Mouse (Mus musculus) CH12.LX (cell line): Measurements from ENCODE around the gene Btbd9.
"Not testable (repeated sequence)": the region's sequence is repeated elsewhere in the genome, so short reads cannot be mapped to it uniquely, and the experiment has no call there.

ENCODE experiments used
- CHD1 ChIP-seq: IDR thresholded peaks from 2 replicates; pipeline ENCODE4 v1.6.1; 2012; ENCODE audit warnings: low read depth, low read length, improper control_type of control experiment, inconsistent platforms
- CTCF ChIP-seq, 2 experiments: IDR thresholded peaks in 1 of 2; conservative IDR thresholded peaks in 1 of 2; 2 replicates each; pipeline ENCODE4 v1.5.1; 2011 to 2012; ENCODE audit warnings: low read depth in 2 of 2, low read length in 2 of 2, improper control_type of control experiment in 1 of 2, inconsistent platforms in 1 of 2, mild to moderate bottlenecking in 1 of 2, moderate library complexity in 1 of 2
- EP300 ChIP-seq: IDR thresholded peaks from 2 replicates; pipeline ENCODE4 v1.6.1; 2011; ENCODE audit warnings: low read length, improper control_type of control experiment
- ETS1 ChIP-seq: conservative IDR thresholded peaks from 2 replicates; pipeline ENCODE4 v1.6.1; 2012; ENCODE audit warnings: low read depth, mild to moderate bottlenecking, inconsistent platforms, low read length, improper control_type of control experiment, moderate library complexity
- MXI1 ChIP-seq: IDR thresholded peaks from 2 replicates; pipeline ENCODE4 v1.6.1; 2011; ENCODE audit warnings: mild to moderate bottlenecking, low read depth, low read length, improper control_type of control experiment
- POLR2A ChIP-seq: IDR thresholded peaks from 2 replicates; pipeline ENCODE4 v1.6.1; 2011; ENCODE audit warnings: low read depth, mild to moderate bottlenecking, improper control_type of control experiment, low read length
- TBP ChIP-seq: conservative IDR thresholded peaks from 2 replicates; pipeline ENCODE4 v1.6.1; 2011; ENCODE audit warnings: low read depth, low read length, improper control_type of control experiment

DNA sequence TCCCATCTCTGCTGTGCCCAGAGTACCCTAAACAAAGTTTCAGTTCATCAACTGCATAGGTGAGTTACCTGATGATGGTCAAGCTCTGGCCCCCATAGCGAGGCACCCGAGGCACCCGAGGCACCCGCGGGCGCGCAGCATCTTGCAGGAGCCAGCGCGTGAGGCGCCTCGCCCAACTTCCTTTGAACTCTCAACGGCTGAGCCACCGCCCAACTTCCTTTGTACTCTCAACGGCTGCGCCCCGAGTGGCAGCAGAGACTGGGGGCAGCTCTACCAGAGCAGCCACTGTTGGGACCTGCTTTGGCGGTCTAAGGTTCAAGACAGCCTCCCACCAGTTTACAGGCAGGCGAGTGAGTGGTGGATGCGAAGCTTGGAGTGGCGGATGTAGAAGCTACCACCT lies 47.8 kb upstream of the Btbd9 start, which contains the start of gene Dnah8:
- not testable (repeated sequence) for TF ChIP-seq MXI1; CHD1; CTCF (conservative IDR thresholded peaks at IDR 0.05 in 1 of 2, IDR thresholded peaks at IDR 0.05 in 1 of 2; ENCODE audit: low read depth in 2 of 2, low read length in 2 of 2); POLR2A; ETS1; TBP; EP300
